Mouse (Mus musculus): ENCODE results near the gene Vil1. TPM values are rescaled to one million over a fixed set of nuclear protein-coding genes. Genes with fewer than 3 reads are reported as not detected.

Gene Vil1
- polyA plus RNA-seq, 1 experiment from 2014 or later: 17.5 TPM

MicroRNAs encoded within 50 kb of the gene (microRNA counts, 519-probe panel; counts per million panel counts)
- microRNA mmu-miR-26b: 3,648 counts per million, percentile 84 among the panel's probes with 10 or more counts

Small RNAs within 50 kb of the gene (microRNA-seq; reads per million reads assigned to microRNA genes)
- gene Mir26b: 31,289 reads per million, percentile 98 among the genes with 10 or more reads in this experiment

Other genes with a start within 250 kb of the Vil1 start
- not detected in 2 replicates for gene Cxcr1, start 214.7 kb upstream of the Vil1 start, polyA plus RNA-seq (2015; fragmentation: Nextera tagmentation; extraction: Ambion mirVana)
- 441 and 457 TPM in 2 replicates for gene Arpc2, start 173.3 kb upstream of the Vil1 start, polyA plus RNA-seq (2015; fragmentation: Nextera tagmentation; extraction: Ambion mirVana)
- 1.6 and 1.9 TPM in 2 replicates for gene Gpbar1, start 130.8 kb upstream of the Vil1 start, polyA plus RNA-seq (2015; fragmentation: Nextera tagmentation; extraction: Ambion mirVana)
- 322 and 350 TPM in 2 replicates for gene Aamp, start 124.6 kb upstream of the Vil1 start, polyA plus RNA-seq (2015; fragmentation: Nextera tagmentation; extraction: Ambion mirVana)
- gene Pnkd, start 124.4 kb upstream of the Vil1 start, polyA plus RNA-seq (2015; fragmentation: Nextera tagmentation; extraction: Ambion mirVana): 149 and 156 TPM in 2 replicates
- gene Tmbim1, start 103.8 kb upstream of the Vil1 start, polyA plus RNA-seq (2015; fragmentation: Nextera tagmentation; extraction: Ambion mirVana): 33.5 and 35.1 TPM in 2 replicates
- gene Catip, start 47.3 kb upstream of the Vil1 start, polyA plus RNA-seq (2015; fragmentation: Nextera tagmentation; extraction: Ambion mirVana): 0.50 and 0.53 TPM in 2 replicates
- 4.5 and 5.4 TPM in 2 replicates for gene Slc11a1, start 34.2 kb upstream of the Vil1 start, polyA plus RNA-seq (2015; fragmentation: Nextera tagmentation; extraction: Ambion mirVana)
- gene Ctdsp1, start 17.9 kb upstream of the Vil1 start, polyA plus RNA-seq (2015; fragmentation: Nextera tagmentation; extraction: Ambion mirVana): 91.1 and 94.0 TPM in 2 replicates
- gene Cnot9, start 96.7 kb downstream of the Vil1 start, polyA plus RNA-seq (2015; fragmentation: Nextera tagmentation; extraction: Ambion mirVana): 63.7 and 71.7 TPM in 2 replicates
- 1.3 TPM in 2 replicates for gene Plcd4, start 133.5 kb downstream of the Vil1 start, polyA plus RNA-seq (2015; fragmentation: Nextera tagmentation; extraction: Ambion mirVana)
- 31.5 and 36.5 TPM in 2 replicates for gene Usp37, start 134.9 kb downstream of the Vil1 start, polyA plus RNA-seq (2015; fragmentation: Nextera tagmentation; extraction: Ambion mirVana)
- gene Zfp142, start 178.9 kb downstream of the Vil1 start, polyA plus RNA-seq (2015; fragmentation: Nextera tagmentation; extraction: Ambion mirVana): 7.0 and 8.7 TPM in 2 replicates
- 19.6 and 20.4 TPM in 2 replicates for gene Bcs1l, start 178.9 kb downstream of the Vil1 start, polyA plus RNA-seq (2015; fragmentation: Nextera tagmentation; extraction: Ambion mirVana)
- gene Rnf25, start 192.0 kb downstream of the Vil1 start, polyA plus RNA-seq (2015; fragmentation: Nextera tagmentation; extraction: Ambion mirVana): 40.0 and 43.9 TPM in 2 replicates
- gene Stk36, start 192.1 kb downstream of the Vil1 start, polyA plus RNA-seq (2015; fragmentation: Nextera tagmentation; extraction: Ambion mirVana): 9.1 and 11.7 TPM in 2 replicates